Mouse (Mus musculus): ENCODE data around the gene Padi4. TPM values are rescaled to one million over a fixed set of nuclear protein-coding genes. Genes with fewer than 3 reads are reported as not detected.

Padi4 gene
- polyA plus RNA-seq, 1 experiment from 2014 or later: 0.91 TPM

DNA sequence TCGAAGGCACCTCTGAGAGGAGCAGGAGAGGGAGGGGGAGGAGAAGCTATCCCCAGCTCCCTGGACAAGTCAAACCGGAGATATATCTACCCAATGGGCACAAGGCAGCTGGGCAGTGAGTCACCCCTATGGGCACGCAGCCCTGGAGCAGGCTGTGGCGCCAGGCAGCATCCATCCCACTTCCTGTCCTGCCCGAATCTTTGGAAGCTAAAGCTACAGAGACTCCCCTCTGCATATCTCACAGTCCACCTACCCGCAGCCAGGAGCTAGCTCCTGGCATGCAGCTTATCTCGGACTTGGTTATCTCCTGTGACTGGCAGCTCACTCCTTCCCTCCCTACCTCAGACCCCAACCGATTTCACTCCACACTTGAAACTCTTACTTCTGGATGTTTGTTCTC lies 35.1 kb upstream of the Padi4 start:
- no peak overlapping the region for H3K4me2 ChIP-seq
- ATAC-seq: no peak
- no peaks in the 10 kb centered on the region for H3K36me3 ChIP-seq
- WGBS (ENCODE audit: insufficient replicate concordance): 24% methylated on average over 8 of the region's 8 CpGs
- H3K9me3 ChIP-seq (replicated peaks): no peaks in the 10 kb centered on the region
- H3K4me3 ChIP-seq: no peak overlapping the region
- H3K27ac ChIP-seq: no peak overlapping the region
- H3K27me3 ChIP-seq (replicated peaks): peaks cover 67% of the 10 kb centered on the region
- no peak overlapping the region for H3K9ac ChIP-seq
- peaks cover 53% of the 10 kb centered on the region for H3K4me1 ChIP-seq

DNA sequence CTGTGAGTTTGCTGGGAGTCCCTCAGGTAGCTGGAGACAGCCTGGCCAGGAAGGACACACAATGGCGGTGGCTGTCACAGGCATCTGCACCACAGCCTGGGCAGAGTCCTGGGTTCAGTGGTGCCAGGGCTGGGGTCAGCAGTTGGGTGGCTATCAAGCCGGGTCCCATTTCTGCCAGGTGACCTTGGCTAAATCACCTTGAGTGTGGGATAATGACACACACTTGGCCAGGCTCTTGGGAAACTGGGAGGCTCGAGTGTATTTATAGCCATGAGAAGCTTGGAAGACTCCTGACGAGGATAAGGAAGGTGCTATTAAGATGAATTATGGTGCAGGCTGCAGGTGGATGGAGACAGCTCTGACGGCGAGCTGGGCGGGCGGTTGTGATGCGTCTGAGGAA lies 30.6 kb upstream of the Padi4 start:
- Histone ChIP-seq H3K9ac (no peak overlapping the region), H3K36me3 (no peaks in the 10 kb centered on the region), H3K4me2 (no peak overlapping the region), H3K27ac (no peak overlapping the region), H3K4me1 (peaks cover 9% of the 10 kb centered on the region), H3K27me3 (replicated peaks) (peaks cover 43% of the 10 kb centered on the region), H3K4me3 (no peak overlapping the region), H3K9me3 (replicated peaks) (no peaks in the 10 kb centered on the region)
- no peak for ATAC-seq
- 73% methylated on average over 9 of the region's 9 CpGs for WGBS (ENCODE audit: insufficient replicate concordance)

DNA sequence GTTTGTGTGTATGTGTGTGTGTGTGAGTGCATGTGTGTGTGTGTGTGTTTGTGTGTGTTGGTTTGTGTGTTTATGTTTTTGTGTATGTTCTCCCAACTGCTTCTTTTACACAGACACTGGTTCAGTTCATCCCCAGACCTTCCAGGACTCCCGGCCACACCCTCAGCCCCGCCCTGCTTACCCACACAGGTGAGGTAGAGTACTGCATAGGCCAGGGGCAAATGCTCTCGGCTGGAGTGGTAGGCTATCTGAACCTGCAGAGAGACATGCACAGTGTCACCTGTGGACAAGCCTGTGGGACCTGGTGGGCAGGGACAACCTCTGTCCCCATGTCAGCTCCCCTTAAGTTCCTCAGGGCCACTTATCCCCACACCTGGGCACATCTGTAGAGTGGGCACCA lies 27.3 kb upstream of the Padi4 start:
- 54% methylated on average over 3 of the region's 3 CpGs for WGBS (ENCODE audit: insufficient replicate concordance)
- Histone ChIP-seq H3K27ac (no peak overlapping the region), H3K27me3 (replicated peaks) (peaks cover 38% of the 10 kb centered on the region; the same call in 1 of the 2 replicates), H3K4me2 (no peak overlapping the region), H3K36me3 (no peaks in the 10 kb centered on the region), H3K9ac (no peak overlapping the region), H3K4me3 (no peak overlapping the region), H3K9me3 (replicated peaks) (no peaks in the 10 kb centered on the region), H3K4me1 (no peaks in the 10 kb centered on the region)
- no peak for ATAC-seq

DNA sequence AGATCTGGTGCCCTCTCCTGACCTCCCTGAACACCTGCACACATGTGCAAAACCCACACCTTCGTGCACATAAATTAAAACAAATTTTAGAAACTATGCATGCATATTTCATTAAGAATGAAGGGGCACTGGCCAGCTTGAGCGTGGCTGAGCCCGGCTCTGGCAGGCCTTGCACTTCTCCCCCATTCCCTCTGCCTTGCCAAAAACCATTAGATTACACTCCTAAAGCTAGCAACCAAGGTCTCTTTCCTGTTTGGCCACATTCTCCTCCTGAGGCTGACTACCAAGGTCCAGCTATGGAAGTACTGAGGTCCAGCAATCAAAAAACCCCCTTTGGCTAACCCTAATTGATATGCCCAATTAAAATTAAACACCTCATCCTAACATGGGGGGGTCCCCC lies 22.8 kb upstream of the Padi4 start:
- no peak for ATAC-seq
- Histone ChIP-seq H3K4me3 (no peak overlapping the region), H3K9me3 (replicated peaks) (no peaks in the 10 kb centered on the region), H3K4me1 (no peaks in the 10 kb centered on the region), H3K27ac (no peak overlapping the region), H3K4me2 (no peak overlapping the region), H3K36me3 (no peaks in the 10 kb centered on the region), H3K27me3 (replicated peaks) (peaks cover 18% of the 10 kb centered on the region; the same call in 1 of the 2 replicates), H3K9ac (no peak overlapping the region)
- WGBS (ENCODE audit: insufficient replicate concordance): 72% methylated on average over 3 of the region's 3 CpGs

DNA sequence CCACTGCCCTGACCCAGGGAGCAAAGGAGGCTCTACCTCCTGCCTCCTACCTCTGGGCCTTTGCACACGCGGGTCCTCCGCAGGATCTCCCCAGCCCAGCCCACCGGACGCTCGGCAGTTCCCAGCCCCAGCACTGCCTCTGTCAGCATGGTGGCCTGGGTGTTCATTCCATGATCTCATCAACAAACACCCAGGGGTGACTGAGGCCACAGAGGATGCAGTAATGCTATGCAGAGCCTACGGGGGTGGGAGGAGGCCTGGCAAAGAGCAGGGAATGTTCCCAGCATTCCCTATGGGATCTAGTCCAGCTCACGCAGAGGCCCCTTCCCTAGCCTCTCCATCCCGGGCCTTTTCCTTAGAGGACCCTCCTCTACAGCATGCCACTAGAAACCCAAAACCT lies 20.6 kb upstream of the Padi4 start:
- Histone ChIP-seq H3K36me3 (no peaks in the 10 kb centered on the region), H3K9me3 (replicated peaks) (no peaks in the 10 kb centered on the region), H3K4me2 (no peak overlapping the region), H3K4me1 (peaks cover 2% of the 10 kb centered on the region; the same call in 1 of the 2 replicates), H3K27me3 (replicated peaks) (peaks cover 18% of the 10 kb centered on the region; the same call in 1 of the 2 replicates), H3K4me3 (no peak overlapping the region), H3K27ac (no peak overlapping the region), H3K9ac (no peak overlapping the region)
- whole genome bisulfite sequencing (ENCODE audit: insufficient replicate concordance): 80% methylated on average over 9 of the region's 9 CpGs
- ATAC-seq: no peak

DNA sequence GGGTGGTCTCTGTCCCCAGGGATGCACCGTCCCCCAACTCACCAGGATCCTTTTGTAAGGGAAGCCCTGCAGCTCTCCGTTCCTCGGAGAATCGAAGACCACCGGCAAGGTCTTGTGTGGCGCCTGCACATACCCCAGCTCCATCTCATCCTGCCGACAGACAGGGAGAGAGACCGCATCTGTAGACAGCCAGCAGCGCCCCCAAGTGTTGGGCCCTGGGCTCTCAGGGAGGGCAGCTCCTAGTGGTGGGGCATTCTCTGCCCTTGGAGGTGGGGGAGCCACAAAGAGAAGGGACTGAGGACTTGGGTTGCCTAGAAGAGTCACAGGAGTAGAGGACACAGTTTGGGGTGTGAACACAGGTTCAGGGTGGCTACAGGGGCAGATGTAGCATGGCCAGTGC lies 19.8 kb upstream of the Padi4 start:
- Histone ChIP-seq H3K27ac (no peak overlapping the region), H3K9me3 (replicated peaks) (no peaks in the 10 kb centered on the region), H3K4me1 (peaks cover 7% of the 10 kb centered on the region), H3K36me3 (no peaks in the 10 kb centered on the region), H3K9ac (no peak overlapping the region), H3K27me3 (replicated peaks) (peaks cover 17% of the 10 kb centered on the region; the same call in 1 of the 2 replicates), H3K4me2 (no peak overlapping the region), H3K4me3 (no peak overlapping the region)
- WGBS (ENCODE audit: insufficient replicate concordance): 66% methylated on average over 9 of the region's 9 CpGs
- no peak for ATAC-seq

DNA sequence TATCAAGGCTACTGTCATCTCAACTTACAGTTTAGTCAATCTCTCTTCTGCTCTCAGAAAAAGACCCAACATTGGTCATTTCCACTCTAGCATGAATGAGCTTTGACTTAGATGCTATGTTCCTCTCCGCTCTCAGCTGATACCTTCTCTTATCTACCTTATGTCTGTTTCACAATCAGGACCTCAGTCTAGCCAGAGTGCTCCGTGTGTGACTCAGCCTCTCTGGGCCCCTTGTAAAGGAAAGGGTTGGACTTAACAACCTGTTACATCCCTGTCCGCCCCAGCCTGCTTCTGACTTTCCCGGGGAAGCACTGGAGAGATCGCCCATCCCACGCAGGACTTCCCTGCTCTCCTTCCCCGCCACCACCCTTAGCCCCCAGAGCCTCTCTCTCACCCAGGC lies 18.5 kb upstream of the Padi4 start:
- ATAC-seq: no peak
- H3K4me2 ChIP-seq: no peak overlapping the region
- 72% methylated on average over 7 of the region's 7 CpGs for WGBS (ENCODE audit: insufficient replicate concordance)
- no peak overlapping the region for H3K9ac ChIP-seq
- peaks cover 7% of the 10 kb centered on the region for H3K4me1 ChIP-seq
- no peaks in the 10 kb centered on the region for H3K36me3 ChIP-seq
- no peak overlapping the region for H3K4me3 ChIP-seq
- H3K27ac ChIP-seq: no peak overlapping the region
- H3K9me3 ChIP-seq (replicated peaks): no peaks in the 10 kb centered on the region
- 0 out of 2 replicates have a peak, but pooled peaks cover 5% of the 10 kb centered on the region for H3K27me3 ChIP-seq (replicated peaks)

DNA sequence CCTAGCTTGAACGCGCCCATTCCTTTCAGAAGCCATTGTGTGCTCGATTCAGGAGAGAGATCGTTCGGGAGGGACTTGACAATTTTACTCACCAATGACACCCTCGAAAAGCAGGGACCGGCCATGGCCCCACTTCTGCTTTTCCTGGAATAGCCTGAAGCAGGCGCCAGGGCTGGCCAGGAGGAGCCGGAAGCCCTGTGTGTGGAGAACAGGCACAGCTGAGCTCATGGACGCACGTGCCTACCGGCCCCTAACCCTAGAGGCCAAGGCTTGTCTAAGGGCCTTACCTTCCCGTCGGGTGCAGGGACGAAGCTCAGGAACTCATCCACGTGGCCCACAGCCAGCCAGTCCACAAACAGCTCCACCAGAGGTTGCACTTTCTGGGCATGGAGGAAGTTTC lies 17.0 kb upstream of the Padi4 start:
- Histone ChIP-seq H3K4me3 (no peak overlapping the region), H3K9ac (no peak overlapping the region), H3K36me3 (no peaks in the 10 kb centered on the region), H3K27ac (no peak overlapping the region), H3K9me3 (replicated peaks) (0 out of 2 replicates have a peak, but pooled peaks cover 5% of the 10 kb centered on the region), H3K4me1 (peaks cover 7% of the 10 kb centered on the region), H3K27me3 (replicated peaks) (no peaks in the 10 kb centered on the region), H3K4me2 (no peak overlapping the region)
- no peak for ATAC-seq
- WGBS (ENCODE audit: insufficient replicate concordance): 60% methylated on average over 16 of the region's 16 CpGs

DNA sequence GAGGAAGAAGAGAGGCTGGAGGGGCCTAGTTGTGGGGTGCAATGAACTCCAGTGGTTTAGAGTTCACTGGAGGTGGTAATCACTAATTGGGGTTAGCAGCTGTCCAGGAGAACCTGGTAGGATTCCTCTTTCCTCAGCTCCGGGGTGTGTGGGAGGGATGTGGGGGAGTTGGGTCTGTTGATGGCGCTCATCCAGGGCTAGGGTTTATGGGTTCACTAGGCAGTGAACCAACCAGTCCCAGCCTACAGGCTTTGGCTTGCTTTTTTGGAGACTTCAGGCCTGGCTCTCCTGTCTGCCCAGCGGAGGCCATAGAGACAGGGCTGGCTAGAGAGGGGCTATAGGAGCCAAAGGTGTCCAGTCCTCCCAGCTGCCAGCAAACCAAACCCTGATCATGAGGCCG lies 15.9 kb upstream of the Padi4 start:
- ATAC-seq: no peak
- H3K27ac ChIP-seq: no peak overlapping the region
- WGBS (ENCODE audit: insufficient replicate concordance): 70% methylated on average over 4 of the region's 4 CpGs

DNA sequence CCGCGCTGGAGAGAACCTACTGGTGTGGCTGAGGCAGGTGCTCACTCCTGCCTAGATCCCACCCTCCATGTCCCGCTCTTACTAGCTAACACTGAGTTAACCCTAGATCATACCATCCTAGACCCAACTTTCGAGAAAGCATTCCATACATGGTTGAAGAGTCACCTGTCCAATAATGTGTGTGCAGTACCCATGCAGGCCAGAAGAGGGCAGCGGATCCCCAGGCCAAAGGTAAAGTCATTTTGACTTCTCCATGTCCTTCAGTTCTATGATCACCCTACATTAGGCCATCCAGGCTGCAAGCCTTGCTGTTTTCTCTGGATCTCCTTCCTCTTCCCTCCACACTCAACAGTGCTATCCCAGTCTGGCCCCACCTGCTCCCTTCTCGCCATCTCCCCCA lies 14.9 kb upstream of the Padi4 start:
- Histone ChIP-seq H3K36me3 (no peaks in the 10 kb centered on the region), H3K4me3 (no peak overlapping the region), H3K27me3 (replicated peaks) (no peaks in the 10 kb centered on the region), H3K27ac (no peak overlapping the region), H3K4me1 (peaks cover 7% of the 10 kb centered on the region), H3K4me2 (no peak overlapping the region), H3K9ac (no peak overlapping the region), H3K9me3 (replicated peaks) (0 out of 2 replicates have a peak, but pooled peaks cover 8% of the 10 kb centered on the region)
- WGBS (ENCODE audit: insufficient replicate concordance): 40% methylated on average over 6 of the region's 6 CpGs
- ATAC-seq: no peak

More for the DNA sequence above, 15.9 kb upstream of the Padi4 start:
- no peaks in the 10 kb centered on the region for H3K36me3 ChIP-seq
- H3K4me1 ChIP-seq: peaks cover 7% of the 10 kb centered on the region
- H3K9ac ChIP-seq: no peak overlapping the region
- H3K27me3 ChIP-seq (replicated peaks): no peaks in the 10 kb centered on the region
- H3K4me3 ChIP-seq: no peak overlapping the region
- 0 out of 2 replicates have a peak, but pooled peaks cover 5% of the 10 kb centered on the region for H3K9me3 ChIP-seq (replicated peaks)
- H3K4me2 ChIP-seq: no peak overlapping the region

DNA sequence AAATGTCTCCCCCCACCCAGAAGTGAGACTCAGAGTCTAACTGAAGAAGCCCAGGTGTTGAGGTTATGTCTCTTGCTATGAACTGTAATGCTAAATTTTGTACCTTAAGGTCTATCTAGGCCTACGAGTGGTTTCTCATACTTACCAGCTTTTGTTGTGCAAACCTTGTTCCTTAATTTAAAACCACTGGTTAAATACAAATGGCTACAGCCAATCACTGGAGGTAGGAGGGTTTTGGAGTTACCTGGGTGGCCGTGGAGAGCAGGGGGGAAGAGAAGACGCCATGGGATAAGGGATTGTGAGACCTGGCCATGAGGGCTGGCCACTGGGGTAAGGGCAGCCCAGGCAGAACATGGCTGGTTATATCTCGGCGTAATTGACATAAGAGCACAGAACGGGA lies 14.2 kb upstream of the Padi4 start:
- peaks cover 7% of the 10 kb centered on the region for H3K4me1 ChIP-seq

DNA sequence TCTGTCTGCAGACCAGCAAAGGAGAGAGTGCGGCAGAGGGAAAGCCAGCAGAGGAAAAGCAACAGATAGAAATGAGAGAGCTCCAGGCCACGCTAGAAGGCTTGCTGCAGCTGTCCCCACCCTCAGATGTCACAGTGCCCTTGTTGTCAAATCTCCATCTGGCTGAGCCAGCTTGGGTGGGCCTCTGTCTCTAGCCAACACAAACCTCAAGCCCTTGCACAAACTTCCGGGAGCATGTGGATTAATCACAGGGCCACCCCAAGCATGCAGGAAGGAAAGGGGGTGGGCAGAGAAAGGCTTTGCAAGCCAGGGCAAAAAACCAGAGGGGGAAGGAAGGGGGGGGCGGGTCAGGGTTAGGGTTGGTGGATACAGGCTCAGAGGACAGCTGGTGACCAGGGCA lies 13.4 kb upstream of the Padi4 start:
- WGBS (ENCODE audit: insufficient replicate concordance): 31% methylated on average over 3 of the region's 4 CpGs
- H3K4me1 ChIP-seq: peaks cover 7% of the 10 kb centered on the region
- H3K9ac ChIP-seq: no peak overlapping the region
- 0 out of 2 replicates have a peak, but pooled peaks cover 8% of the 10 kb centered on the region for H3K9me3 ChIP-seq (replicated peaks)
- ATAC-seq: 0 out of 2 replicates have a peak, but pooled peaks have one; percentile 19
- H3K36me3 ChIP-seq: no peaks in the 10 kb centered on the region
- no peak overlapping the region for H3K27ac ChIP-seq
- H3K27me3 ChIP-seq (replicated peaks): no peaks in the 10 kb centered on the region
- H3K4me3 ChIP-seq: no peak overlapping the region
- no peak overlapping the region for H3K4me2 ChIP-seq

More for the DNA sequence above, 14.2 kb upstream of the Padi4 start:
- H3K27ac ChIP-seq: no peak overlapping the region
- no peak overlapping the region for H3K4me3 ChIP-seq
- 54% methylated on average over 6 of the region's 6 CpGs for WGBS (ENCODE audit: insufficient replicate concordance)
- H3K27me3 ChIP-seq (replicated peaks): no peaks in the 10 kb centered on the region
- no peak overlapping the region for H3K4me2 ChIP-seq
- no peaks in the 10 kb centered on the region for H3K36me3 ChIP-seq
- H3K9me3 ChIP-seq (replicated peaks): 0 out of 2 replicates have a peak, but pooled peaks cover 8% of the 10 kb centered on the region
- no peak overlapping the region for H3K9ac ChIP-seq
- ATAC-seq: no peak

DNA sequence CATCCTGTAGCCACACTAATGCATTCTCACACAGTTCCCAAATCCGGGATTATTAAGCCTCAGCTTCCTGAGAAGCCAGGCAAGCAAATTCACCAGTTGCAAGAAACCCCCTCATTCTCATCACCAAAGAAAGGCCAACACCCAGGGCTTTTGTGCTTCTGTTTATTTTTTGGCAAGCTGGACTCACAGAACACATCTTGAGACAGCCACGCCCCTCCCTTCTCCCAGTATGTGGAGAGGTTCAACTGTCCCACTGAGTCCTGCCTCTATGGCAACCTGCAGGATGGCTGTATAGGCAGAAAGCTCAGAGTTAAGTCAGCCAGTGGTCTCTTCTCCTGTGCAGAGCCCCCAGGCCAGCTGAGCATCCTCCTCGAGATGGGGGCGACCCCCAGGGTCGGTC lies 11.2 kb upstream of the Padi4 start:
- 80% methylated on average over 5 of the region's 5 CpGs for WGBS (ENCODE audit: insufficient replicate concordance)
- Histone ChIP-seq H3K9ac (no peak overlapping the region), H3K4me2 (no peak overlapping the region), H3K4me1 (peaks cover 7% of the 10 kb centered on the region), H3K27me3 (replicated peaks) (no peaks in the 10 kb centered on the region), H3K4me3 (no peak overlapping the region), H3K27ac (no peak overlapping the region), H3K36me3 (no peaks in the 10 kb centered on the region), H3K9me3 (replicated peaks) (0 out of 2 replicates have a peak, but pooled peaks cover 8% of the 10 kb centered on the region)
- no peak for ATAC-seq
